Mouse (Mus musculus) liver, embryonic 11.5 days (tissue): ENCODE results near the gene Ntn4. TPM values are rescaled to one million over a fixed set of nuclear protein-coding genes. Genes with fewer than 3 reads are reported as not detected.
A peak's percentile ranks its signal among the peaks of the same experiment; 100 is the strongest.

Source experiments
- ATAC-seq: fragments of 200-750 bp; cut with Nextera tagmentation; replicated peaks from 2 replicates; pipeline ENCODE4 v1.8.0; 2017; ENCODE audit warnings: moderate number of reproducible peaks, mild to moderate bottlenecking, moderate TSS enrichment, moderate library complexity; ENCODE audit not compliant: low FRiP score
- DNase-seq: peaks from one replicate; pipeline ENCODE4 v3.0.0-alpha.2; 2017; ENCODE audit warnings: low spot score
- H3K27ac ChIP-seq: fragments of 300-500 bp; sonication (generic); 2 replicates; pipeline ENCODE4 v1.5.1; 2014; ENCODE audit warnings: mild to moderate bottlenecking, low read depth, low read length, control low read depth
- H3K27me3 ChIP-seq: fragments of 300-500 bp; sonication (generic); replicated peaks from 2 replicates; pipeline ENCODE4 v1.6.1; 2014; ENCODE audit warnings: low read length, mixed read lengths; ENCODE audit not compliant: control insufficient read depth, insufficient read depth
- H3K36me3 ChIP-seq: fragments of 300-500 bp; sonication (generic); 2 replicates; pipeline ENCODE4 v1.6.1; 2014; ENCODE audit warnings: mild to moderate bottlenecking, low read length, moderate library complexity, mixed read lengths; ENCODE audit not compliant: control insufficient read depth, insufficient read depth
- H3K4me1 ChIP-seq: fragments of 300-500 bp; sonication (generic); replicated peaks from 2 replicates; pipeline ENCODE4 v1.6.1; 2014; ENCODE audit warnings: low read length, mixed read lengths; ENCODE audit not compliant: control insufficient read depth, insufficient read depth
- H3K4me2 ChIP-seq: fragments of 300-500 bp; sonication (generic); 2 replicates; pipeline ENCODE4 v1.6.1; 2014; ENCODE audit warnings: mild to moderate bottlenecking, control low read depth, moderate library complexity
- H3K4me3 ChIP-seq: fragments of 300-500 bp; sonication (generic); 2 replicates; pipeline ENCODE4 v1.5.1; 2014; ENCODE audit warnings: low read depth, low read length, control low read depth
- H3K9ac ChIP-seq: fragments of 300-500 bp; sonication (generic); 2 replicates; pipeline ENCODE4 v1.6.1; 2014; ENCODE audit warnings: low read depth, low read length, control low read depth
- H3K9me3 ChIP-seq: fragments of 300-500 bp; sonication (generic); 2 replicates; pipeline ENCODE4 v1.6.1; 2016; ENCODE audit warnings: low read length, inconsistent platforms, mixed read lengths; ENCODE audit not compliant: control insufficient read depth
- WGBS: fragments of 180-500 bp; shearing (Covaris S2); extraction: QIAGEN DNeasy Blood & Tissue Kit; methylation state at CpG from one replicate; pipeline ENCODE4 v1.1.7; 2014; 5-methylcytosine and 5-hydroxymethylcytosine counted together
- polyA plus RNA-seq: library from polyadenylated mRNA; unstranded; fragments of >200 nt; fragmentation: Nextera tagmentation; extraction: Ambion mirVana; gene quantifications from 2 replicates; pipeline ENCODE4 v1.2.1, GENCODE M21; 2014

Gene Ntn4
- polyA plus RNA-seq, 1 experiment from 2014 or later, result 0.60 TPM

- peaks cover 6% of the 10 kb centered on the region; the same call in 1 of the 2 replicates for H3K4me1 ChIP-seq
- no peaks in the 10 kb centered on the region for H3K9me3 ChIP-seq
- H3K4me3 ChIP-seq, result no peak overlapping the region
- H3K27ac ChIP-seq, result no peak overlapping the region
- 22% methylated on average over 5 of the region's 5 CpGs for WGBS
- H3K4me2 ChIP-seq, result no peak overlapping the region
- ATAC-seq (no peak), DNase-seq (peak; percentile 54)
- no peak overlapping the region for H3K9ac ChIP-seq
- H3K36me3 ChIP-seq, result no peaks in the 10 kb centered on the region
- H3K27me3 ChIP-seq, result no peaks in the 10 kb centered on the region
Measured at GRCm38 (mm10) chr10:93763074-93763473, 122.6 kb downstream of the Ntn4 start.

- H3K27ac ChIP-seq, result no peak overlapping the region
- H3K36me3 ChIP-seq, result no peaks in the 10 kb centered on the region
- H3K27me3 ChIP-seq, result no peaks in the 10 kb centered on the region
- no peak overlapping the region for H3K4me2 ChIP-seq
- H3K9me3 ChIP-seq, result no peaks in the 10 kb centered on the region
- no peak overlapping the region for H3K4me3 ChIP-seq
- no peak overlapping the region for H3K9ac ChIP-seq
- WGBS, result 89% methylated on average over 5 of the region's 5 CpGs
- no peaks in the 10 kb centered on the region for H3K4me1 ChIP-seq
- ATAC-seq (no peak), DNase-seq (no peak)
Measured at GRCm38 (mm10) chr10:93766221-93766620, 125.7 kb downstream of the Ntn4 start.

GRCm38 (mm10) chr10:93767245-93767644, 126.8 kb downstream of the Ntn4 start:
- DNase-seq (no peak), ATAC-seq (no peak)
- H3K9me3 ChIP-seq, result no peaks in the 10 kb centered on the region
- no peak overlapping the region for H3K4me2 ChIP-seq
- H3K27me3 ChIP-seq, result no peaks in the 10 kb centered on the region
- H3K27ac ChIP-seq, result no peak overlapping the region
- H3K36me3 ChIP-seq, result no peaks in the 10 kb centered on the region
- 76% methylated on average over 5 of the region's 5 CpGs for WGBS
- no peaks in the 10 kb centered on the region for H3K4me1 ChIP-seq
- no peak overlapping the region for H3K9ac ChIP-seq
- no peak overlapping the region for H3K4me3 ChIP-seq

- H3K27me3 ChIP-seq, result no peaks in the 10 kb centered on the region
- H3K4me2 ChIP-seq, result no peak overlapping the region
- H3K9ac ChIP-seq, result no peak overlapping the region
- no peaks in the 10 kb centered on the region for H3K4me1 ChIP-seq
- no peak for ATAC-seq
- no peak for DNase-seq
- H3K27ac ChIP-seq, result no peak overlapping the region
- 42% methylated on average over 9 of the region's 9 CpGs for WGBS
- H3K4me3 ChIP-seq, result no peak overlapping the region
- H3K9me3 ChIP-seq, result no peaks in the 10 kb centered on the region
- no peaks in the 10 kb centered on the region for H3K36me3 ChIP-seq
Measured at GRCm38 (mm10) chr10:93768222-93768621, 127.7 kb downstream of the Ntn4 start.

GRCm38 (mm10) chr10:93771931-93772465, 131.5 kb downstream of the Ntn4 start:
- DNase-seq (no peak), ATAC-seq (no peak)
- WGBS, result 63% methylated on average over 9 of the region's 9 CpGs
- Histone ChIP-seq H3K4me1 (no peaks in the 10 kb centered on the region), H3K27me3 (no peaks in the 10 kb centered on the region), H3K9ac (no peak overlapping the region), H3K27ac (no peak overlapping the region), H3K36me3 (no peaks in the 10 kb centered on the region), H3K4me3 (no peak overlapping the region), H3K4me2 (no peak overlapping the region), H3K9me3 (no peaks in the 10 kb centered on the region)

GRCm38 (mm10) chr10:93772492-93772891, 132.0 kb downstream of the Ntn4 start:
- Histone ChIP-seq H3K4me2 (no peak overlapping the region), H3K4me1 (no peaks in the 10 kb centered on the region), H3K27me3 (no peaks in the 10 kb centered on the region), H3K36me3 (no peaks in the 10 kb centered on the region), H3K9me3 (no peaks in the 10 kb centered on the region), H3K4me3 (no peak overlapping the region), H3K9ac (no peak overlapping the region), H3K27ac (no peak overlapping the region)
- WGBS, result 74% methylated on average over 3 of the region's 3 CpGs
- ATAC-seq, result no peak
- no peak for DNase-seq

GRCm38 (mm10) chr10:93776731-93777151, 136.3 kb downstream of the Ntn4 start:
- H3K4me2 ChIP-seq, result no peak overlapping the region
- H3K4me1 ChIP-seq, result no peaks in the 10 kb centered on the region
- H3K36me3 ChIP-seq, result no peaks in the 10 kb centered on the region
- H3K4me3 ChIP-seq, result no peak overlapping the region
- H3K27me3 ChIP-seq, result no peaks in the 10 kb centered on the region
- ATAC-seq (no peak), DNase-seq (no peak)
- 39% methylated on average over 5 of the region's 5 CpGs for WGBS
- H3K9ac ChIP-seq, result no peak overlapping the region
- no peaks in the 10 kb centered on the region for H3K9me3 ChIP-seq
- H3K27ac ChIP-seq, result no peak overlapping the region

- ATAC-seq (no peak), DNase-seq (peak; percentile 59)
- H3K9ac ChIP-seq, result no peak overlapping the region
- WGBS, result 47% methylated on average over 7 of the region's 7 CpGs
- H3K36me3 ChIP-seq, result no peaks in the 10 kb centered on the region
- no peak overlapping the region for H3K4me3 ChIP-seq
- no peaks in the 10 kb centered on the region for H3K9me3 ChIP-seq
- no peaks in the 10 kb centered on the region for H3K27me3 ChIP-seq
- H3K4me1 ChIP-seq, result no peaks in the 10 kb centered on the region
- no peak overlapping the region for H3K4me2 ChIP-seq
- no peak overlapping the region for H3K27ac ChIP-seq
Measured at GRCm38 (mm10) chr10:93777372-93777771, 136.9 kb downstream of the Ntn4 start.

- Histone ChIP-seq H3K27ac (no peak overlapping the region), H3K27me3 (no peaks in the 10 kb centered on the region), H3K36me3 (no peaks in the 10 kb centered on the region), H3K4me2 (no peak overlapping the region), H3K9ac (no peak overlapping the region), H3K4me1 (no peaks in the 10 kb centered on the region), H3K9me3 (no peaks in the 10 kb centered on the region), H3K4me3 (no peak overlapping the region)
- DNase-seq (no peak), ATAC-seq (no peak)
- WGBS, result 72% methylated on average over 15 of the region's 15 CpGs
Measured at GRCm38 (mm10) chr10:93783216-93784013, 142.9 kb downstream of the Ntn4 start.
